Mouse (Mus musculus) limb, embryonic 12.5 days (tissue): ENCODE data around the gene Aplf. TPM values are rescaled to one million over a fixed set of nuclear protein-coding genes. Genes with fewer than 3 reads are reported as not detected.
"Not testable (repeated sequence)": the region's sequence is repeated elsewhere in the genome, so short reads cannot be mapped to it uniquely, and the experiment has no call there.

Source experiments
- ATAC-seq: fragments of 200-750 bp; cut with Nextera tagmentation; 2 replicates; pipeline ENCODE4 v1.8.0; 2017; ENCODE audit warnings: low read depth, moderate TSS enrichment; ENCODE audit not compliant: insufficient number of reproducible peaks, insufficient read depth, low FRiP score, low TSS enrichment
- H3K27ac ChIP-seq: fragments of 300-500 bp; sonication (generic); 2 replicates; pipeline ENCODE4 v1.5.1; 2016; ENCODE audit warnings: mild to moderate bottlenecking, moderate library complexity
- H3K27me3 ChIP-seq: fragments of 300-500 bp; sonication (generic); 2 replicates; pipeline ENCODE4 v1.6.1; 2016; ENCODE audit warnings: mild to moderate bottlenecking, moderate library complexity
- H3K36me3 ChIP-seq: fragments of 300-500 bp; sonication (generic); 2 replicates; pipeline ENCODE4 v1.6.1; 2016; ENCODE audit warnings: mild to moderate bottlenecking, moderate library complexity
- H3K4me1 ChIP-seq: fragments of 300-500 bp; sonication (generic); replicated peaks from 2 replicates; pipeline ENCODE4 v1.6.1; 2016
- H3K4me2 ChIP-seq: fragments of 300-500 bp; sonication (generic); 2 replicates; pipeline ENCODE4 v1.6.1; 2016; ENCODE audit warnings: mild to moderate bottlenecking, moderate library complexity
- H3K4me3 ChIP-seq: fragments of 300-500 bp; sonication (generic); replicated peaks from 2 replicates; pipeline ENCODE4 v1.5.1; 2016; ENCODE audit warnings: mild to moderate bottlenecking
- H3K9ac ChIP-seq: fragments of 300-500 bp; sonication (generic); replicated peaks from 2 replicates; pipeline ENCODE4 v1.6.1; 2016; ENCODE audit warnings: mild to moderate bottlenecking, moderate library complexity
- H3K9me3 ChIP-seq: fragments of 300-500 bp; sonication (generic); 2 replicates; pipeline ENCODE4 v1.6.1; 2016; ENCODE audit warnings: mild to moderate bottlenecking, moderate library complexity
- whole genome bisulfite sequencing: fragments of 180-500 bp; shearing (Covaris S2); methylation state at CpG from one replicate; pipeline ENCODE4 v1.1.7; 2016; 5-methylcytosine and 5-hydroxymethylcytosine counted together
- polyA plus RNA-seq: library from polyadenylated mRNA; unstranded; fragments of >200 nt; fragmentation: Nextera tagmentation; extraction: Ambion mirVana; gene quantifications from 2 replicates; pipeline ENCODE4 v1.2.1, GENCODE M21; 2016

Gene Aplf
- polyA plus RNA-seq, 1 experiment from 2014 or later: 13.0 TPM

DNA sequence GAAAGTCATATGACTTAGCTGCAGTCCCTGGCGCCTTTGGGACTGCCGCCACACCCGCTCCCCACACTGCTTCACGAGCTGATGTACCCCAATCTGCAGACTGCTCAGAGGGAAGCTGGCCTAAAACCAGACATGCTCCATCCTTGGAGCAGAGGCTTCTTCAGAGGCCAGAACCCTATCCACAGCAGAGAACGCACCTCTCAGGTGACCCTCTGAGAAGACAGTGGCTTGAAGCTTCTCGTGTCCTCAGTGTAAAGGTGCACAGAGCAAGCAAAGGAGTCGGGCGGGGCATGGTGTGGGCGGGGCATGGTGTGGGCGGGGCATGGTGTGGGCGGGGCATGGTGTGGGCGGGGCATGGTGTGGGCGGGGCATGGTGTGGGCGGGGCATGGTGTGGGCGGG, 43.1 kb downstream of the Aplf start:
- H3K27ac ChIP-seq, H3K9ac ChIP-seq, H3K4me2 ChIP-seq, H3K4me1 ChIP-seq, H3K4me3 ChIP-seq, H3K27me3 ChIP-seq, ATAC-seq, H3K9me3 ChIP-seq: not testable (repeated sequence)
- peaks cover 11% of the 10 kb centered on the region; the same call in 1 of the 2 replicates for H3K36me3 ChIP-seq
- 71% methylated on average over 15 of the region's 15 CpGs for WGBS

DNA sequence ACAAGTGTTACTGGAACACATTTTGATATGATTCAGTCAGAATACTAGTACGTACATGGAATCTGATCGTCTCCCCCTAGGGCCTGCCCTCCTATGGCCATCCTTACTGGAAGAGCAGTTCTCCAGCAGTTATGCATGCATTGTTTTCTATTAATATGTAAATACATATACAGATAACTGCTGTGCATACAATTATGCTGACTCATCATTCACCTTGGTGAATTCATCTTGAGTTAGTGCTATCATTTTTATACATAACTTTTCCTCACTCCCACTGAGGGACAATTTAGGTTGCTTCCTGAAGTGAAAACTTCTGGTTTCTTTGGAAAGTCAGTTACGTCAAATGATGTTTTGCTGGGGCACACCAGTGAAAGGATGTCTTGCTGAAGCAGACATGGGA, 48.8 kb downstream of the Aplf start:
- no peak overlapping the region for H3K9ac ChIP-seq
- H3K27ac ChIP-seq: no peak overlapping the region
- no peak overlapping the region for H3K4me2 ChIP-seq
- no peaks in the 10 kb centered on the region for H3K36me3 ChIP-seq
- no peaks in the 10 kb centered on the region for H3K4me1 ChIP-seq
- ATAC-seq: no peak
- H3K9me3 ChIP-seq: no peaks in the 10 kb centered on the region
- 91% methylated on average over 3 of the region's 3 CpGs for WGBS
- no peaks in the 10 kb centered on the region for H3K27me3 ChIP-seq
- H3K4me3 ChIP-seq: no peak overlapping the region

DNA sequence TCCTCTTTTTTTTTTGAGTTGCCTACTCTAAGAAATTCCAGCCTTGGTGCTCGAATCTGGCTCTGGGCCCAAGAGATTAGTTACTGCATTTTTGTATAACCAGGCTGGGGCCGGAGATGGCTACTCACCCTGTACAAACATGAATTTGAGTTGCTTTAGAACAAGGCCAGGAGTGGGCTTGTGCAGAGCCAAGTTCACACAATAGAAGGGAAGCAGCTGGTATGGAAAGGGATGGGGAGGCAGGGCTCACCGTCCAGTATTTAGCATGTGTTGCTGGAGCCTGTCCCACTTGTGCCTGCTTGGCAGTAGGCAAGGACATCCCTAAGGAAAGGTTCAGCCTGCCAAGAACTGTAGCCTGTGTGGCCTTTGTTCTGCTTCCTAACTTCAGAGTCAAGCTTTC, 50.7 kb downstream of the Aplf start:
- no peak for ATAC-seq
- no peak overlapping the region for H3K4me2 ChIP-seq
- WGBS: 75% methylated on average over 3 of the region's 3 CpGs
- no peak overlapping the region for H3K4me3 ChIP-seq
- no peaks in the 10 kb centered on the region for H3K36me3 ChIP-seq
- no peaks in the 10 kb centered on the region for H3K9me3 ChIP-seq
- H3K4me1 ChIP-seq: no peaks in the 10 kb centered on the region
- no peaks in the 10 kb centered on the region for H3K27me3 ChIP-seq
- no peak overlapping the region for H3K9ac ChIP-seq
- no peak overlapping the region for H3K27ac ChIP-seq

DNA sequence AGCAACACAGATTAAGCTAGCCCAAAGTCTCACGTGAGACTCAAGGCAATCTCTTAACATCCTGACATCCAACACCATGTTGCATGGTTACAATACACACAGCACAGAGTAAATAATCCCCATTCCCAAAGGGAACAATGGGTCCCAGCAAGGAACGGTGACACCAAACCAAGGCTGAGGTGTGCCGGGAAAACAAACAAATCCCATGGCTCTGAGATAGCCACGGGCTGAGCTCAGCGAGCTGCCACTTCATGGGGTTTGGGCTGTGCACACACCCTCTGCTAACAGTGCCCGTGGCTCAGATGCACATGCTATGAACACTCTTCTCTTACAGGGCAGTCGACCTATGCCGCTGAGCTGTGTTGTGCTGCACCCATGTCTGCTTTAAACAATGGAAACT, 54.0 kb downstream of the Aplf start:
- H3K4me1 ChIP-seq: no peaks in the 10 kb centered on the region
- ATAC-seq: no peak
- H3K27me3 ChIP-seq: no peaks in the 10 kb centered on the region
- no peak overlapping the region for H3K4me2 ChIP-seq
- H3K9ac ChIP-seq: no peak overlapping the region
- 87% methylated on average over 8 of the region's 8 CpGs for WGBS
- no peaks in the 10 kb centered on the region for H3K9me3 ChIP-seq
- H3K27ac ChIP-seq: no peak overlapping the region
- no peaks in the 10 kb centered on the region for H3K36me3 ChIP-seq
- H3K4me3 ChIP-seq: no peak overlapping the region

DNA sequence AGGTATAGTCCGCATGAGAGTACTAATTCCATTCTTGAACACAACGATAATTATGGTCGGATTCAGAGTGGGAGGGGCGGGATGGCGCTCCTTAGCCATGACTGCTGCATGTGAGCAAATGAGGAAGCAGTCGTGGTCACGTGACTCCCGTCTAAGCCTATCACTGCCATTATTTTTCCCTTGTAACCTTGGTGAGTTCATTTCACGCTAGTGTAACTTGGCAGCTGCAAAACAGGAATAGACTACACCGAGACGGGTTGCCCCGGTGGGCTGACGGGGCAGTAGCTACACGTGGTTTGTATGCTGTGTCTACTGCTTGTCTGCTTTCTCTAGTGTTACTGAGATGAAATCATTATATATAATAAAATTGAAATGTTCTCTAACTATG, 56.3 kb downstream of the Aplf start:
- H3K4me2 ChIP-seq: no peak overlapping the region
- WGBS: 92% methylated on average over 14 of the region's 14 CpGs

DNA sequence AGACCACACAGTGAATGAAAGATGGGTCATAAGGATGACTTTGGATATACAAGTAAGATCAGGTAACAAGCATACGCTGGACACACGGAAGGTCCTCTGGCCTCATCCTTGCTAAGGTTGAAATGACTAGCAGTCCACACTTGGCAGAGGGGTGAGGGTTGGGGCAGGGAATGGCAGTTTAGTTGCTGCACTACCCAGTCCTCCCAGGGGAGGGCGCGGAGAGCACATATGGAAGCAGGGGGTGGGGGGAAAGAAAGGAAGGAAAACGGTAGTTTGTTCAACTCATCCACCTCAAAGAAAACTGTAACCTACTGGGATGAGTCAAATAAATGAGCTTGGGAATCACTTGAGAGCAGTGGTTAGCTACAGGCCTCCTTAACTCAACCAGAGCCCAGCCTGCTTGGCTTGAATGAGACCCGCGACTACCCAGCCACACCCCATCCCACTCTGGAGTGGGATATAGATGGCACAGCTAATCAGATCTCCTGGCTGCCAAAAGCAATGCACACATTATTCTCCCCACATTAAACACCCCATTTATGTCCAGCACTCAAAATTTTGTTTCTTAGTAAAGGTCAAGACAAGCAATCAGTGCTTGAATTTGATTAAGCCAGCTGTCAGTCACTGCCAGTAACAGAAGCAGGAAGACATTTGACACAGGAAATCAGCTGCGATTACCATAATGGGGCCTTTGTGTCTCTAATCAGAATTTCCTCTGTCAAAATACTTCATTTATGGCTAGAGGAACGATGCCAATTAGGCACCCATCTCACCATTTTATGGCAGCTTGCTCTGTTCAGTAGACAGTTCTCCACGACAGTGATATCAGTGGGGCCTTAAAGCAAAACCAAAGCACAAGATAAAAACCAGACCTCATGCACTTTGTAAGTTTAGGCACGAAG, 56.9 kb downstream of the Aplf start:
- Histone ChIP-seq H3K27ac (no peak overlapping the region), H3K4me3 (no peak overlapping the region), H3K36me3 (no peaks in the 10 kb centered on the region), H3K9ac (no peak overlapping the region), H3K9me3 (no peaks in the 10 kb centered on the region), H3K4me2 (no peak overlapping the region), H3K4me1 (no peaks in the 10 kb centered on the region), H3K27me3 (peaks cover 3% of the 10 kb centered on the region; the same call in 1 of the 2 replicates)
- 51% methylated on average over 11 of the region's 11 CpGs for WGBS
- ATAC-seq: no peak

More for the DNA sequence above, 56.3 kb downstream of the Aplf start:
- H3K9me3 ChIP-seq: no peaks in the 10 kb centered on the region
- H3K36me3 ChIP-seq: no peaks in the 10 kb centered on the region
- ATAC-seq: no peak
- H3K27me3 ChIP-seq: peaks cover 3% of the 10 kb centered on the region; the same call in 1 of the 2 replicates
- no peak overlapping the region for H3K9ac ChIP-seq
- H3K4me1 ChIP-seq: no peaks in the 10 kb centered on the region
- H3K4me3 ChIP-seq: no peak overlapping the region
- no peak overlapping the region for H3K27ac ChIP-seq

DNA sequence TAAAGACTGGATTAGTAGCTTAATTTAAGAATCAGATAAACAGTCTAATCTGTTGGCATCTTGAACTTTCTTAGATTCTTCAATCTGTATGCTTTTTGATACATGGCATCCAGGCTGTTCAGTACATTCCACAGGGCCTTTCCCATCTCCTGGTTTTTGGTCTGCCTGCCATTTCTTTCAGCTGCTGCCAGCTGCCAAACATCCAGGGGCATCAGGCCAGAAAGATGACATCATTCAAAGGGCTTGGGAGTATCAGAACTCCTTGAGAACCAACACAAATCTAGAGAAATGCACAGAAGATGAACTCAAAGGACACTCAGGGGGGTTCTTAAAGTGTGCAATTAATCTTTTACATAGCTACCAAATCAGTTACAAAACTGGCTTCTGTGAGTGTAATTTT, 72.2 kb downstream of the Aplf start:
- no peak overlapping the region for H3K27ac ChIP-seq
- no peak overlapping the region for H3K4me3 ChIP-seq
- ATAC-seq: no peak

DNA sequence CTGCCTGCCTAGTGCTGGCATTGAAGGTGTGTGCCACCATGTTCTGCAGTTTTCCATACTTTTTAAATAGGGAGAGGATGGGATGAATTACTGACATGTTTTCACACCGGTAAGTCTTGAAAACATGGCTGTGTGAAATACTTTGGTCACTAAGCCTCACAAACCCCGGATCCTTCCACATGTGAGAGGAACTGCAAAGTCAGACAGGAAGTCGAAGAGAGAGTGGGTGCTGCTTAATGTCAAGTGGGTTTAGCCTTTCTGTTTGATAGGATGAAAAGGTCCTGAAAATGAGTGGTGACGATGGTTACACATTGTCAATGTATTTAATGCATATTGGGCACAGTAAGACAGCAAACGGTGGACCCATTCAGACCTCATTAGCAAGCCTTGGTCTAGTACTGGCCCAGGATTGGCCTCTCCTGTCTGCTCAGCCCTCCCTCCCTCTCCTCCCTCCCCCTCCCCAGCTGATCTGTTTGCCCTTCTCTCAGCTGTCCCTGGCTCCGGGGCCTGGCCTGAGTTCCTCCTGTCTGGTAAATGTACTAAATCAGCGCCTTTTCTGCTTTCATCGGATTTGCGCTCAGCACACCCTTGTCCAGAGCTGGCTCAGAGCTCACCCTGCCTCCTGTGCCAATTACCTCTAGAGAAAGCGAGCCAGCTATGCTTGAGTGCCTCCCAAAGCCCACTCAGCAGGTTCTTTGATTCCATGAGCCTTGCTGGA, 74.7 kb downstream of the Aplf start:
- no peak overlapping the region for H3K27ac ChIP-seq
- peaks cover 5% of the 10 kb centered on the region; the same call in 1 of the 2 replicates for H3K4me1 ChIP-seq
- no peaks in the 10 kb centered on the region for H3K27me3 ChIP-seq
- no peaks in the 10 kb centered on the region for H3K9me3 ChIP-seq
- 60% methylated on average over 10 of the region's 10 CpGs for WGBS
- H3K4me2 ChIP-seq: no peak overlapping the region
- ATAC-seq: peak; percentile 37; the same call in 1 of the 2 replicates
- H3K36me3 ChIP-seq: no peaks in the 10 kb centered on the region
- H3K4me3 ChIP-seq: no peak overlapping the region
- no peak overlapping the region for H3K9ac ChIP-seq

More for the DNA sequence above, 72.2 kb downstream of the Aplf start:
- peaks cover 5% of the 10 kb centered on the region; the same call in 1 of the 2 replicates for H3K4me1 ChIP-seq
- H3K4me2 ChIP-seq: no peak overlapping the region
- no peaks in the 10 kb centered on the region for H3K27me3 ChIP-seq
- H3K36me3 ChIP-seq: no peaks in the 10 kb centered on the region
- no peak overlapping the region for H3K9ac ChIP-seq
- H3K9me3 ChIP-seq: no peaks in the 10 kb centered on the region

DNA sequence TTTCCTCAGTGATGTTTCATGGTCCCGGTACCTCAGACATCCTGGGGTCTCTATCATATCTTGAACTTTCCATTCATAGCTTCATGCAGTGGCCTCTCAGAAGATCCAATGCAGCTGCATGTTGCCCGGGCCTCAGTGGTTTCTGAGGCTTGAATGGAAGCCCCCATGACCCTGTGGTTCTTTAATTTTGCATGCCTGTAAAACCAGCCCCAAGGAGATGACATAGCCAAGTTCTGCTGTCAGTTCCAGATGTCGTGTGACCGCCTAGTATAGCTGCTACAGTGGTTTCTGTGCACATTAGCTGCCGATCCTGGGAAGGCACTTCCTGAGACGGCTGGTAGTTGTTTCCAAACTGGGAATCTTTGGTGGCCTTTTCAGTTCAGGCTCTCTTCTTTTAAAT, 77.8 kb downstream of the Aplf start:
- ATAC-seq: no peak
- no peak overlapping the region for H3K4me2 ChIP-seq
- no peak overlapping the region for H3K9ac ChIP-seq
- peaks cover 17% of the 10 kb centered on the region for H3K4me1 ChIP-seq
- H3K4me3 ChIP-seq: no peak overlapping the region
- H3K36me3 ChIP-seq: no peaks in the 10 kb centered on the region
- no peak overlapping the region for H3K27ac ChIP-seq
- H3K9me3 ChIP-seq: no peaks in the 10 kb centered on the region
- WGBS: 76% methylated on average over 6 of the region's 6 CpGs
- peaks cover 19% of the 10 kb centered on the region for H3K27me3 ChIP-seq

DNA sequence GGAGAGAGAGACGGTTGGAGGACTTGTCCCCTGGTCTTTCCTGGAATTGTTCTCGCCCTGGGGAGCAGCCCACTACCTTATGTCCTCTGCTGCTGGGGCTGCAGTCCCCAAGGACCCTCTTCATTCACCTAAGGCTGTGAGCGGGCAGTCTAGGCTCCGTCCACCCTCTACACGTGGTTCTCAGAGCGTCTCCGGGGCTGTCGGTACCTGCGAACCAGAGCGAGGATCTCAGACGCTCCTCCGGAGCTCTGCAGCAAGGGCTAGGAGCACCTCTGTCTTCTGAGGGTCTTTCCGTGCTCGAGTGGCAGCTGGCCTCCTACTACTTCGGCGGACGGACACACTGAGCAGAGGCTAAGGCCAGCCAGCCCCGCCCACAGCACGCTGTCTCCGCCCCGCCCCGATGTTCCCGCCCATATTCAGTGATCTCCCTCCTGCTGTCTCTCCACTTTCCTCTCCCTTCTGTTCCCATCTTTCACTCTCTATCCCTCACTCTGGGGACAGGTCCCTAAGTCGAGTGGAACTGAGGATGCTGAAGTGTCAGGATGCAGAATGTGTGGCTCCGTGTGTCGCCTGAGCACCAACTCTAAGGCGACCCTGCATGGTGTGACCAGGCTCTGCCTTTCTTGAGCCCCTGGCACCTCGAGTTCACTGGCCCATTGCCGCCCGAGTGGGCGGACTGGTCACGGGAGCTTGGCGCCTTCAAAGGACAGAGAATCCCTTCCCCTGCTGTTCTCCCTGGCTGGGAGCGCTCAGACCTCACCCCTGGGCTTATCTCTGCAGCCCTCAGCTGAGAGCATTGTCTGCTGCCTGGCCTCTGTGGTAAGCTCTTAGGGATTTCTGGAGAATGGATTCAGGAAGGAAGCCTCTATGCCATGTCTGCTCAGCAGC, 81.4 kb downstream of the Aplf start, which contains the start of gene Prokr1:
TSS of gene Prokr1 (minus strand) at position 350 of the 888 bp plus-strand sequence.
- peak within 1 kb of the TSS; percentile 34 for H3K9ac ChIP-seq
- WGBS: under 1% methylated on average over 34 of the region's 34 CpGs
- peak within 1 kb of the TSS; percentile 54 for H3K4me3 ChIP-seq
- H3K36me3 ChIP-seq: no peaks in the 10 kb centered on the region
- H3K27me3 ChIP-seq: peaks cover 31% of the 10 kb centered on the region
- H3K9me3 ChIP-seq: no peaks in the 10 kb centered on the region
- H3K4me2 ChIP-seq: peak within 1 kb of the TSS; percentile 90
- no peak within 1 kb of the TSS for H3K27ac ChIP-seq
- peak; percentile 80 for ATAC-seq
- H3K4me1 ChIP-seq: peaks cover 13% of the 10 kb centered on the region
